ENCODE assay signal across 8 mouse cellular contexts in genomic region chr4:127640251-127641085, GRCm38 (mm10).
DNase-seq lines count a peak whose midpoint lies in the region; ATAC-seq and TF ChIP-seq lines count a peak whose summit lies in the region.

No protein-coding gene starts in this region.

- H3K4me1 ChIP-seq in hindbrain, embryonic 15.5 days (replicated peaks) = peaks cover 33% of the 10 kb centered on the region
- H3K4me1 ChIP-seq in limb, embryonic 14.5 days (ENCODE audit: control insufficient read depth, insufficient read depth, low read length) = peaks cover 15% of the 10 kb centered on the region

- no peak overlapping the region for H3K4me2 ChIP-seq in hindbrain, embryonic 15.5 days
- H3K4me2 ChIP-seq in limb, embryonic 14.5 days (replicated peaks; ENCODE audit: low read depth, low read length, severe bottlenecking) = no peak overlapping the region

- TF ChIP-seq POLR2A in limb, embryonic 14.5 days (IDR thresholded peaks at IDR 0.05; ENCODE audit: borderline replicate concordance, extremely low read depth, insufficient read depth, insufficient read length) = no peak

- 36% methylated on average over 14 of the region's 14 CpGs for WGBS in hindbrain, embryonic 15.5 days
- 26% methylated on average over 14 of the region's 14 CpGs for WGBS in limb, embryonic 14.5 days

- ATAC-seq in hindbrain, embryonic 15.5 days (ENCODE audit: low FRiP score, low read depth) = peak; percentile 87
- peak; percentile 65; the same call in 1 of the 2 replicates for ATAC-seq in limb, embryonic 14.5 days (ENCODE audit: low FRiP score, low read depth)

- peak overlapping the region; percentile 68 for H3K27ac ChIP-seq in hindbrain, embryonic 15.5 days (replicated peaks)
- peak overlapping the region; percentile 44; the same call in 1 of the 2 replicates for H3K27ac ChIP-seq in limb, embryonic 14.5 days (replicated peaks; ENCODE audit: low read depth, low read length)

- no peaks in the 10 kb centered on the region for H3K27me3 ChIP-seq in hindbrain, embryonic 15.5 days
- H3K27me3 ChIP-seq in limb, embryonic 14.5 days (ENCODE audit: control insufficient read depth, insufficient read depth, low read length) = no peaks in the 10 kb centered on the region

- peak; percentile 37 for DNase-seq in R1 (ENCODE audit: low read depth, low spot score)
- peak; percentile 86 for DNase-seq in embryo, embryonic 11 days
- DNase-seq in limb, embryonic 14.5 days (ENCODE audit: low spot score) = peak; percentile 54
- DNase-seq in right cerebral cortex, postnatal 4 days = peak; percentile 41
- DNase-seq in spleen, adult 12 weeks (ENCODE audit: low spot score) = no peak
- DNase-seq in B cell, adult 2 months = no peak
- no peak for DNase-seq in thymus, postnatal 10 days (ENCODE audit: low spot score in 2 of 2)

- no peak overlapping the region for H3K9ac ChIP-seq in hindbrain, embryonic 15.5 days
- H3K9ac ChIP-seq in limb, embryonic 14.5 days (ENCODE audit: low read depth, low read length, severe bottlenecking) = no peak overlapping the region

- H3K4me3 ChIP-seq in hindbrain, embryonic 15.5 days = no peak overlapping the region
- no peak overlapping the region for H3K4me3 ChIP-seq in limb, embryonic 14.5 days (replicated peaks; ENCODE audit: low read length)

- H3K9me3 ChIP-seq in hindbrain, embryonic 15.5 days = no peaks in the 10 kb centered on the region
- H3K9me3 ChIP-seq in limb, embryonic 14.5 days (ENCODE audit: control insufficient read depth, low read length) = no peaks in the 10 kb centered on the region

- H3K36me3 ChIP-seq in hindbrain, embryonic 15.5 days = no peaks in the 10 kb centered on the region
- no peaks in the 10 kb centered on the region for H3K36me3 ChIP-seq in limb, embryonic 14.5 days (ENCODE audit: control insufficient read depth, insufficient read depth, low read length)

Comparison
In these comparisons a context has a peak if more than half of its experiments do, and no peak if none do; other contexts are left out.
1. DNase-seq: peak in R1 (single experiment), embryo, embryonic 11 days (single experiment), limb, embryonic 14.5 days (single experiment) and right cerebral cortex, postnatal 4 days (single experiment); none in spleen, adult 12 weeks (single experiment), B cell, adult 2 months (0 of 2) and thymus, postnatal 10 days (0 of 2).